Mouse (Mus musculus) intestine, postnatal 0 days (tissue): ENCODE measurements at regions not wholly inside any gene's neighbourhood (a gene's known extent, or its start where the extent isn't known, plus 50 kb on each side); places are given as distances from the start of the nearest gene placed in this dataset.

Experiments used
- ATAC-seq: fragments of 200-750 bp; cut with Nextera tagmentation; 2 replicates; pipeline ENCODE4 v1.8.0; 2017; ENCODE audit warnings: mild to moderate bottlenecking, moderate TSS enrichment, moderate library complexity
- H3K27ac ChIP-seq: fragments of 300-500 bp; sonication (generic); 2 replicates; pipeline ENCODE4 v1.5.1; 2014; ENCODE audit warnings: mild to moderate bottlenecking, low read depth, low read length, moderate library complexity
- H3K27me3 ChIP-seq: fragments of 300-500 bp; sonication (generic); replicated peaks from 2 replicates; pipeline ENCODE4 v1.6.1; 2014; ENCODE audit warnings: low read length, mixed read lengths; ENCODE audit not compliant: control insufficient read depth, insufficient read depth
- H3K36me3 ChIP-seq: fragments of 300-500 bp; sonication (generic); 2 replicates; pipeline ENCODE4 v1.6.1; 2014; ENCODE audit warnings: mild to moderate bottlenecking, moderate library complexity; ENCODE audit not compliant: control insufficient read depth, insufficient read depth
- H3K4me1 ChIP-seq: fragments of 300-500 bp; sonication (generic); replicated peaks from 2 replicates; pipeline ENCODE4 v1.6.1; 2014; ENCODE audit warnings: antibody characterized with exemption, low read length, mixed read lengths; ENCODE audit not compliant: control insufficient read depth, insufficient read depth
- H3K4me2 ChIP-seq: fragments of 300-500 bp; sonication (generic); replicated peaks from 2 replicates; pipeline ENCODE4 v1.6.1; 2014; ENCODE audit warnings: low read depth, mild to moderate bottlenecking, moderate library complexity
- H3K4me3 ChIP-seq: fragments of 300-500 bp; sonication (generic); 2 replicates; pipeline ENCODE4 v1.5.1; 2014; ENCODE audit warnings: low read depth, low read length
- H3K9ac ChIP-seq: fragments of 300-500 bp; sonication (generic); 2 replicates; pipeline ENCODE4 v1.6.1; 2014; ENCODE audit warnings: mild to moderate bottlenecking, low read depth, low read length
- H3K9me3 ChIP-seq: fragments of 300-500 bp; sonication (generic); 2 replicates; pipeline ENCODE4 v1.6.1; 2016; ENCODE audit warnings: mixed run types; ENCODE audit not compliant: control insufficient read depth
- CTCF ChIP-seq: sonication (generic); IDR thresholded peaks from 2 replicates; pipeline ENCODE4 v1.5.1; 2016; ENCODE audit warnings: low read depth, mild to moderate bottlenecking, control low read depth, antibody characterized with exemption, moderate library complexity
- WGBS: fragments of 180-500 bp; shearing (Covaris S2); extraction: QIAGEN DNeasy Blood & Tissue Kit; methylation state at CpG from one replicate; pipeline ENCODE4 v1.1.7; 2014; 5-methylcytosine and 5-hydroxymethylcytosine counted together

GRCm38 (mm10) chr4:40081035-40081434 is 61.8 kb upstream of the Aco1 start:
- no peak for TF ChIP-seq CTCF
- Histone ChIP-seq H3K4me2 (no peak overlapping the region), H3K9me3 (no peaks in the 10 kb centered on the region), H3K4me1 (no peaks in the 10 kb centered on the region), H3K36me3 (no peaks in the 10 kb centered on the region), H3K4me3 (no peak overlapping the region), H3K27ac (no peak overlapping the region), H3K27me3 (no peaks in the 10 kb centered on the region), H3K9ac (no peak overlapping the region)
- WGBS, result 58% methylated on average over 3 of the region's 3 CpGs
- ATAC-seq, result no peak

GRCm38 (mm10) chr4:40090295-40090694 is 52.6 kb upstream of the Aco1 start:
- ATAC-seq, result no peak
- H3K9ac ChIP-seq, result no peak overlapping the region
- H3K27ac ChIP-seq, result no peak overlapping the region
- 87% methylated on average over 5 of the region's 5 CpGs for WGBS
- no peaks in the 10 kb centered on the region for H3K36me3 ChIP-seq
- TF ChIP-seq CTCF, result no peak
- no peaks in the 10 kb centered on the region for H3K9me3 ChIP-seq
- no peak overlapping the region for H3K4me2 ChIP-seq
- no peaks in the 10 kb centered on the region for H3K4me1 ChIP-seq
- no peaks in the 10 kb centered on the region for H3K27me3 ChIP-seq
- no peak overlapping the region for H3K4me3 ChIP-seq
